Mouse (Mus musculus) neural tube, embryonic 11.5 days (tissue): ENCODE measurements at regions not wholly inside any gene's neighbourhood (a gene's known extent, or its start where the extent isn't known, plus 50 kb on each side); places are given as distances from the start of the nearest gene placed in this dataset.

Experiments
- ATAC-seq: fragments of 200-750 bp; cut with Nextera tagmentation; 2 replicates; pipeline ENCODE4 v1.8.0; 2017; ENCODE audit warnings: moderate number of reproducible peaks, mild to moderate bottlenecking, moderate TSS enrichment, moderate library complexity; ENCODE audit not compliant: insufficient read depth, low FRiP score, low TSS enrichment
- DNase-seq: peaks from one replicate; pipeline ENCODE4 v3.0.0-alpha.2; 2015; ENCODE audit warnings: low spot score
- H3K27ac ChIP-seq: fragments of 300-500 bp; sonication (generic); 2 replicates; pipeline ENCODE4 v1.5.1; 2014; ENCODE audit warnings: low read depth, mild to moderate bottlenecking, low read length
- H3K27me3 ChIP-seq: fragments of 300-500 bp; sonication (generic); 2 replicates; pipeline ENCODE4 v1.6.1; 2014; ENCODE audit warnings: mild to moderate bottlenecking, low read length, mixed read lengths; ENCODE audit not compliant: control insufficient read depth, insufficient read depth
- H3K36me3 ChIP-seq: fragments of 300-500 bp; sonication (generic); 2 replicates; pipeline ENCODE4 v1.6.1; 2014; ENCODE audit warnings: mild to moderate bottlenecking, low read length, moderate library complexity, mixed read lengths; ENCODE audit not compliant: control insufficient read depth, insufficient read depth
- H3K4me1 ChIP-seq: fragments of 300-500 bp; sonication (generic); 2 replicates; pipeline ENCODE4 v1.6.1; 2014; ENCODE audit warnings: low read length, mixed read lengths; ENCODE audit not compliant: control insufficient read depth, insufficient read depth
- H3K4me2 ChIP-seq: fragments of 300-500 bp; sonication (generic); 2 replicates; pipeline ENCODE4 v1.6.1; 2014; ENCODE audit warnings: low read depth, mild to moderate bottlenecking, moderate library complexity
- H3K4me3 ChIP-seq: fragments of 300-500 bp; sonication (generic); 2 replicates; pipeline ENCODE4 v1.5.1; 2014; ENCODE audit warnings: low read depth, low read length
- H3K9ac ChIP-seq: fragments of 300-500 bp; sonication (generic); 2 replicates; pipeline ENCODE4 v1.6.1; 2014; ENCODE audit warnings: mild to moderate bottlenecking, low read length
- H3K9me3 ChIP-seq: fragments of 300-500 bp; sonication (generic); 2 replicates; pipeline ENCODE4 v1.6.1; 2016; ENCODE audit warnings: low read length; ENCODE audit not compliant: control insufficient read depth
- WGBS: fragments of 180-500 bp; shearing (Covaris S2); extraction: QIAGEN DNeasy Blood & Tissue Kit; methylation state at CpG from one replicate; pipeline ENCODE4 v1.1.7; 2014; 5-methylcytosine and 5-hydroxymethylcytosine counted together

DNA sequence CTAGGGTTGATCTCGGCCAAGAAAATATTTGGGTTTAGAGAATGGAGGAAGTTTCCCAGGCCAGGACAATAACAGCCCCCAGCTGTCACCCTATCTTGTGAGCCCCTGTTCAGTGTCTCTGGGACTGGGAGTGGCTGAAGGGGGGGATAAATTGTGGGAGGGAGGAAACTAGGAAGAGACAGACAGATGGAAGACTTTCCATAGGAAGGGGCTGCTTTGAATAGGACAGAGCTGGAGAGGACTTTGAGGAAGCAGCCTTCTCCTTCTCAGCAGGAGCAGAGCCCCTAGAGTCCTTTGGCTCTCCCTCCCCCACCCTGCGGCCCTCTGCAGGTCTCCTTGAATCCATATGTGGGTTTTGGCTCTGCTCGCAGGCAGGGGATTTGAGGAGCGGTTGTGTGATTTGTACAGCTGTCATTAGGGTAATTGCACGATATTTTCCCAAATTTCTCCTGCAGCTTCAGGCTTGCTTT lies 91.6 kb downstream of the H2al1j start:
- no peak for ATAC-seq
- Histone ChIP-seq H3K4me3 (no peak overlapping the region), H3K9me3 (no peaks in the 10 kb centered on the region), H3K4me1 (no peaks in the 10 kb centered on the region), H3K27ac (no peak overlapping the region), H3K36me3 (no peaks in the 10 kb centered on the region), H3K9ac (no peak overlapping the region), H3K4me2 (no peak overlapping the region), H3K27me3 (no peaks in the 10 kb centered on the region)
- 40% methylated on average over 5 of the region's 5 CpGs for WGBS
- DNase-seq = no peak

DNA sequence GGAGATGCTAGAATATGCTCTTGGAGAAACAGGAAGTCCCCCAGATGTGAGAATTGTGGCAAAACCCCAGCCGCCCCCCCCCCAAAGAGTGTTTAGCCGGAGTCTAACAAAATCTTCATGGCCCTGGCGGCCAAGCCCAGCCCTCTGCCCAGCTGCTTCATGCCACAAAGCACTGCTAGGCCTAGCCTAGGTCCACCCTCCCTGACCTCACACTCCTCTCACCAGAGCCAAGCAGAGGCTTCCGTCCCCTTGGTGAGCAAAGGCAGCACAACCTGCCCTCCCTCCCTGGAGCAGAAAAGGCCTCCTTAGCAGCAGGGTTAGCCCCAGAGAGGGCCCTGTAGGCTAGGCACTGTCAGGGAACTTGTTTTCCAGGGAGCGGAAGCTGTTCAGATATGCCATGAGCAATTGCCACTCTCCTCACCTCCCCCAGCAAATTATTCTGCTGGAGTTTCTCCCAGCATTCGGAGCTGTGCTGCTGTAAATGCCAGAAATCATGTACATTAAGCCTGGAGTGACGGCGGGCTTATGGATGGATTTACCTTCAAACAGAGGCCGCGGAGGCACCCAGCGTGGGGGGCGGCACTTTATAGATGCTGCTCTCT lies 104.9 kb downstream of the H2al1j start:
- ATAC-seq (no peak), DNase-seq (no peak)
- Histone ChIP-seq H3K9ac (no peak overlapping the region; the same call in 1 of the 2 replicates), H3K36me3 (no peaks in the 10 kb centered on the region), H3K4me2 (no peak overlapping the region), H3K4me3 (no peak overlapping the region), H3K9me3 (no peaks in the 10 kb centered on the region), H3K27ac (no peak overlapping the region), H3K27me3 (no peaks in the 10 kb centered on the region), H3K4me1 (peaks cover 6% of the 10 kb centered on the region; the same call in 1 of the 2 replicates)
- WGBS = 62% methylated on average over 11 of the region's 12 CpGs

DNA sequence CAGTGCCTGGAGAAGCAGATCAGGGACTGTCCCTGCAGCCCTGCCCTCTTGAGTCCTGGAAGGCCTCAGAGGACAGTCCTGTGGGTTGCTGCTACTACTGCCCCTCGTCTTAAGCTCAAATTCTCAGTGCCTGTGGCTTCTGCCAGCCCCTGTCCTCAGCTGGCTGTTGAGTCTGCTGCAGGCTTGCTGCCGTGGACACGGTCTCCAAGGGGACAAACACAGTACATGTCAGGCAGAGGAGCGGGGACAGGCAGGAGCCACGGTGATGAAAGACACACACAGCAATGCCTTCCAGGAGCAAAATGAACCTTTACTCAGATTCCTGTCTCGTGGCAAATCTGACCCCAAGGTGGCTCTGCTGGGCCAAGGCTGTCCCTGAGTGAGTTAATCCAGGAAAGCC lies 107.7 kb downstream of the H2al1j start:
- H3K4me1 ChIP-seq = peaks cover 8% of the 10 kb centered on the region; the same call in 1 of the 2 replicates
- 46% methylated on average over 6 of the region's 6 CpGs for WGBS
- ATAC-seq = no peak
- H3K9ac ChIP-seq = no peak overlapping the region
- H3K4me3 ChIP-seq = no peak overlapping the region
- no peaks in the 10 kb centered on the region for H3K36me3 ChIP-seq
- no peak for DNase-seq
- H3K27me3 ChIP-seq = no peaks in the 10 kb centered on the region
- H3K9me3 ChIP-seq = no peaks in the 10 kb centered on the region
- no peak overlapping the region for H3K4me2 ChIP-seq
- H3K27ac ChIP-seq = no peak overlapping the region

DNA sequence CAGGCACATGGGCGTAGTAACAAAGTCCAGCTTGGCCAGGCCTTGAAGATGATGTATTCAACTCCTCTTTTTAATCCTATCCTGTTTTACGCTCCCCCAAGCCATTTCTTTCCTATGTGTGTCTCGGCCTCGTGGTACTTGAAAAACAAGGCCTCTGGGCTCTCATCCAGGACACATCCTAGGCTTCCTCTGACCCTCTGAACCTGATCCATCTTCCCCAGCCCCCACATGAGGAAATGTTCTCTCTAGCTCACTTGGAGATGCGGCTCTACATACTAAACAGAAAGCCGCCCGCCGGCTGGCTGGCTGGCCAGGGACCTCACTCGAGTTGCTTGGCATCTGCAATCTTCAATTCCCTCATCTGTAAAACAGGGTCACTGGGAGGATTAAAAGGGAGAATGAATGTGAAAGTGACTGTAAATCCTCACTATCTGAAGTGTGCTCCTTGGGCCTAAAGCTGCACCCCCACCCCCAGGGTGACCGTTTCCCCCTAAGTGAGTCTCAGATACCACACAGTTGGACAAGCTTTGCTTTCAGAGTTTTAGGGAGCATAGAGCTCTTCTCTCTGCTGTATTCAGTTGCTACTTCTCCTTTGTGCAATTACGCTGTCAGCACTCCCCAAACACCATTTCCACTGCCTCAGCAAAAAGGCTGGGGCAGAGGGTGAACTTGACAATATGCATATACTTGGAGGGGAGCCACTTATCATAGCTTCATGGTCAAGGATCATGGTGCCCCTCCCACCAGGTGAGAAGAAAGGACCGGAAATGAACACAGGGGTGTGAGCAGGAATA lies 109.7 kb downstream of the H2al1j start:
- peaks cover 8% of the 10 kb centered on the region; the same call in 1 of the 2 replicates for H3K4me1 ChIP-seq
- DNase-seq (no peak), ATAC-seq (no peak)
- no peaks in the 10 kb centered on the region for H3K36me3 ChIP-seq
- H3K27ac ChIP-seq = 0 out of 2 replicates have a peak overlapping the region, but pooled peaks have one; percentile 27
- no peak overlapping the region for H3K4me3 ChIP-seq
- H3K4me2 ChIP-seq = no peak overlapping the region
- no peaks in the 10 kb centered on the region for H3K9me3 ChIP-seq
- 66% methylated on average over 12 of the region's 12 CpGs for WGBS
- H3K9ac ChIP-seq = no peak overlapping the region
- H3K27me3 ChIP-seq = no peaks in the 10 kb centered on the region

DNA sequence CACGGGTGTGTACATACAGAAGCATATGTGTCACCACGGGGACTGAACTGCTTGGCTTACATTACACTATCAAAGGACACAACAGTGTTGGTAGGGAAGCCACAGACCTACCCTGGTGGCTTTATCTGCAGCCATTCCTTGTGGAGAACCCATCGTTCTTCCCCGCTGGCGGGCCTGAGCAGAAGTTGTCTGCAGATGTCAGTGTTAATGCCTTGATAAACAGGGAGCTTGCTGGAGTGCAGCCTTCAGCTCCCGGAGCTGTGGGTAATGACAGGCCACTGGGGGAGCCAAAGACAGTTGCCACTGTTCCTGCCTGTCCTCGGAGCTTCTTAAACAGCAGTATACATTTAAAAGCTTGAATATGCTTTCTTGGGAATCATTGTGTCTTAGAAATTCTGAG lies 115.9 kb downstream of the H2al1j start:
- DNase-seq (no peak), ATAC-seq (no peak)
- Histone ChIP-seq H3K27ac (no peak overlapping the region), H3K27me3 (no peaks in the 10 kb centered on the region), H3K9me3 (no peaks in the 10 kb centered on the region), H3K4me1 (no peaks in the 10 kb centered on the region), H3K9ac (no peak overlapping the region), H3K4me2 (no peak overlapping the region), H3K36me3 (no peaks in the 10 kb centered on the region), H3K4me3 (no peak overlapping the region)
- 68% methylated on average over 7 of the region's 7 CpGs for WGBS

DNA sequence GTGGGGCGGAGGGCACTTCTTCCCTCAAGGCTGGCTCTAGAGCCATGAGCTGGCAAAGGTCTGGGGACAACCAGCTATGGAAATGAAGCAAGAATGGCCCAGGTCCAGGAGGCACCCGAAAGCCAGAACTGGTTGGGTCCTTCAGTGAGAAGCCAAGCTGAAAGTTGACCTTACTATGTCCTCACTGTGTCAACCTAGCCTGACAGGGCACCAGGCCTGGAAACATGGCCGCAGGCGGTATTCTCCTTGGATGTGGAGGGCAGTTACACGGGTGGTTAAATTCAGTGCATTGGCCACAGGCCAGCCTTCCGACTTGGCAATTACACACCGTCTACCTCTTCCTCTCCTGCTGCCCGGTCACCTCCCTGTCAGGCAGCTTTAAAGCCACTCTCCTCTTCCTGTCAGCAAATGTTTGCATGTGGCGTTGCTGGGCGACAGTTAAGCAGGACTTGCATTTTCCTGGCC lies 116.7 kb downstream of the H2al1j start:
- no peak for ATAC-seq
- Histone ChIP-seq H3K27me3 (no peaks in the 10 kb centered on the region), H3K27ac (no peak overlapping the region)

DNA sequence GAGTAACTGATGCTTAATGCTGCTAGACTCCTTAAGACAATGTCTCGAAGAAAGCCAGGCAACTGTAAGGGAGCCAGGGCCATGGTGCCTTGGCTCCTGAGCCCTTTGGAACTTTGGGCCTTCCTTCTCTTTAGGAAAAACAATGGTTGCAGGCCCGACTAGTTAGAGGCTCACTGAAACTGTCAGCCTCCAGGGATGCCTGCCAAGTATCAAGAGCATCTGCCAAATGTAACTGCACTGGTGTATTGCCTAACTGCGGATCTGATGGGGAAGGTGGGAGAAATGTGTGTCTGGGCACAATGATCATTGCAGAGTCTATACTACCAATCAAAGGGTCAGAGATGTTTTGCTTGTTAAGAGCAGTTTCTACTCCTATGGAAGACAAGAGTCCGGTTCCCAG lies 121.1 kb downstream of the H2al1j start:
- no peaks in the 10 kb centered on the region for H3K36me3 ChIP-seq
- no peaks in the 10 kb centered on the region for H3K27me3 ChIP-seq
- no peaks in the 10 kb centered on the region for H3K9me3 ChIP-seq
- ATAC-seq (no peak), DNase-seq (no peak)
- no peak overlapping the region for H3K4me3 ChIP-seq
- H3K9ac ChIP-seq = no peak overlapping the region
- no peaks in the 10 kb centered on the region for H3K4me1 ChIP-seq
- WGBS = 91% methylated on average over 4 of the region's 4 CpGs
- no peak overlapping the region for H3K4me2 ChIP-seq
- no peak overlapping the region for H3K27ac ChIP-seq

More for the DNA sequence above, 116.7 kb downstream of the H2al1j start:
- Histone ChIP-seq H3K9me3 (no peaks in the 10 kb centered on the region), H3K4me2 (no peak overlapping the region), H3K4me3 (no peak overlapping the region), H3K36me3 (no peaks in the 10 kb centered on the region), H3K9ac (no peak overlapping the region), H3K4me1 (no peaks in the 10 kb centered on the region)
- DNase-seq = no peak
- WGBS = 77% methylated on average over 9 of the region's 10 CpGs

DNA sequence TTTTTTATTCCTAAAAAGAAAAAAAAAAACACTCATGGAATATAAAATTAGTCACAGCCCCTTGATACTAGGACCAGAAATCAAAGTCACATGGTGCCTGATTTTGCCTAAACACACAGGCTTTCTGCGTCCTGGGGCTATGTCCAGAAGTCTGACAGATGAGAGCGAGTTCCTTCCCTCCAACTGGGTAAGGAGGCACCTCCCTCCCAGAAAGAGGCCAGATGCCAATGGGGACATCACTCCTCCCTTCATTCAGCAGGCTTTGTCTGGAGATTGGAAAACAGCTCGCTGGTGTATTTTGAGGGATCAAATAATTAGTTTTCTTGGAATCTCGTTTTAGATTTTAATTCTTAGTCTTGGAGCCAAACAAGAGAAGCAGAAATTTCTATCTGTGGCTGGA lies 130.9 kb downstream of the H2al1j start:
- Histone ChIP-seq H3K27me3 (no peaks in the 10 kb centered on the region), H3K4me1 (no peaks in the 10 kb centered on the region), H3K9me3 (no peaks in the 10 kb centered on the region), H3K4me2 (no peak overlapping the region), H3K36me3 (no peaks in the 10 kb centered on the region), H3K4me3 (no peak overlapping the region), H3K27ac (no peak overlapping the region), H3K9ac (no peak overlapping the region)
- DNase-seq (no peak), ATAC-seq (no peak)
- 66% methylated on average over 4 of the region's 4 CpGs for WGBS
